Mouse (Mus musculus): ENCODE results near the gene Ddost. TPM values are rescaled to one million over a fixed set of nuclear protein-coding genes. Genes with fewer than 3 reads are reported as not detected.

Gene Ddost
- total and polyA plus RNA-seq, 2 experiments from 2014 or later = 184 to 212 TPM

GRCm38 (mm10) chr4:138356141-138356540 lies 51.6 kb downstream of the Ddost start:
- no peak overlapping the region for H3K9ac ChIP-seq
- no peak overlapping the region for H3K4me3 ChIP-seq (ENCODE audit: low read depth, low read length)
- no peaks in the 10 kb centered on the region for H3K4me1 ChIP-seq (ENCODE audit: insufficient read depth)
- DNase-seq = no peak
- TF ChIP-seq CTCF (IDR thresholded peaks at IDR 0.05; ENCODE audit: low read depth) = no peak
- ATAC-seq = no peak
- no peak overlapping the region for H3K27ac ChIP-seq (ENCODE audit: low read depth, low read length)
- 91% methylated on average over 8 of the region's 8 CpGs for WGBS
- no peaks in the 10 kb centered on the region for H3K36me3 ChIP-seq (ENCODE audit: insufficient read depth)
- 0 out of 2 replicates have a peak, but pooled peaks cover 6% of the 10 kb centered on the region for H3K9me3 ChIP-seq (ENCODE audit: low read length)
- H3K27me3 ChIP-seq (ENCODE audit: insufficient read depth, low read length) = no peaks in the 10 kb centered on the region
- no peak overlapping the region for H3K4me2 ChIP-seq (ENCODE audit: low read depth)

- 93% methylated on average over 12 of the region's 12 CpGs for WGBS
- ATAC-seq (no peak), DNase-seq (no peak)
- Histone ChIP-seq H3K9ac (no peak overlapping the region), H3K4me1 (ENCODE audit: insufficient read depth) (no peaks in the 10 kb centered on the region), H3K27me3 (ENCODE audit: insufficient read depth, low read length) (no peaks in the 10 kb centered on the region), H3K27ac (ENCODE audit: low read depth, low read length) (no peak overlapping the region), H3K4me2 (ENCODE audit: low read depth) (no peak overlapping the region), H3K4me3 (ENCODE audit: low read depth, low read length) (no peak overlapping the region), H3K36me3 (ENCODE audit: insufficient read depth) (no peaks in the 10 kb centered on the region), H3K9me3 (ENCODE audit: low read length) (0 out of 2 replicates have a peak, but pooled peaks cover 2% of the 10 kb centered on the region)
- no peak for TF ChIP-seq CTCF (IDR thresholded peaks at IDR 0.05; ENCODE audit: low read depth)
These were observed 52.0 kb downstream of the Ddost start for GRCm38 (mm10) chr4:138356551-138356950.

GRCm38 (mm10) chr4:138358176-138358575 lies 53.6 kb downstream of the Ddost start:
- TF ChIP-seq CTCF (IDR thresholded peaks at IDR 0.05; ENCODE audit: low read depth) = no peak
- 81% methylated on average over 3 of the region's 3 CpGs for WGBS
- Histone ChIP-seq H3K9ac (no peak overlapping the region), H3K4me1 (ENCODE audit: insufficient read depth) (no peaks in the 10 kb centered on the region), H3K4me3 (ENCODE audit: low read depth, low read length) (no peak overlapping the region), H3K9me3 (ENCODE audit: low read length) (no peaks in the 10 kb centered on the region), H3K36me3 (ENCODE audit: insufficient read depth) (no peaks in the 10 kb centered on the region), H3K27ac (ENCODE audit: low read depth, low read length) (no peak overlapping the region), H3K4me2 (ENCODE audit: low read depth) (no peak overlapping the region), H3K27me3 (ENCODE audit: insufficient read depth, low read length) (no peaks in the 10 kb centered on the region)
- no peak for DNase-seq
- ATAC-seq = no peak

- Histone ChIP-seq H3K4me1 (ENCODE audit: insufficient read depth) (no peaks in the 10 kb centered on the region), H3K27ac (ENCODE audit: low read depth, low read length) (peak overlapping the region; percentile 64; the same call in 1 of the 2 replicates), H3K4me3 (ENCODE audit: low read depth, low read length) (no peak overlapping the region), H3K4me2 (ENCODE audit: low read depth) (peak overlapping the region; percentile 15; the same call in 1 of the 2 replicates), H3K36me3 (ENCODE audit: insufficient read depth) (no peaks in the 10 kb centered on the region), H3K9ac (no peak overlapping the region), H3K9me3 (ENCODE audit: low read length) (no peaks in the 10 kb centered on the region), H3K27me3 (ENCODE audit: insufficient read depth, low read length) (no peaks in the 10 kb centered on the region)
- no peak for TF ChIP-seq CTCF (IDR thresholded peaks at IDR 0.05; ENCODE audit: low read depth)
- peak; percentile 41 for DNase-seq
- peak; percentile 50; the same call in 1 of the 2 replicates for ATAC-seq
- WGBS = 4% methylated on average over 11 of the region's 11 CpGs
These were observed 56.9 kb downstream of the Ddost start for GRCm38 (mm10) chr4:138361370-138361821.

Small RNA genes within 50 kb of the gene (microRNA-seq; reads per million reads assigned to microRNA genes)
- 0 reads per million in 2 experiments for gene Gm27646
- gene Mir7019 = 1.5 to 3.3 reads per million in 2 experiments

Other genes starting within 250 kb of the Ddost start
- gene Hp1bp3, start 88.4 kb upstream of the Ddost start, total RNA-seq (2014; rRNA removed) = 186 and 209 TPM in 2 replicates
- gene Hp1bp3, start 88.4 kb upstream of the Ddost start, polyA plus RNA-seq (2015; fragmentation: Nextera tagmentation; extraction: Ambion mirVana) = 209 and 217 TPM in 2 replicates
- 17.8 and 18.2 TPM in 2 replicates for gene Sh2d5, start 54.3 kb upstream of the Ddost start, total RNA-seq (2014; rRNA removed)
- gene Sh2d5, start 54.3 kb upstream of the Ddost start, polyA plus RNA-seq (2015; fragmentation: Nextera tagmentation; extraction: Ambion mirVana) = 10.8 and 13.8 TPM in 2 replicates
- 2.3 and 4.0 TPM in 2 replicates for gene Kif17, start 54.3 kb upstream of the Ddost start, total RNA-seq (2014; rRNA removed)
- 2.6 and 4.2 TPM in 2 replicates for gene Kif17, start 54.3 kb upstream of the Ddost start, polyA plus RNA-seq (2015; fragmentation: Nextera tagmentation; extraction: Ambion mirVana)
- gene Pink1, start 21.6 kb downstream of the Ddost start, total RNA-seq (2014; rRNA removed) = 224 and 230 TPM in 2 replicates
- 152 TPM in 2 replicates for gene Pink1, start 21.6 kb downstream of the Ddost start, polyA plus RNA-seq (2015; fragmentation: Nextera tagmentation; extraction: Ambion mirVana)
- gene Cda, start 63.3 kb downstream of the Ddost start, total RNA-seq (2014; rRNA removed) = 3.6 TPM in 2 replicates
- gene Cda, start 63.3 kb downstream of the Ddost start, polyA plus RNA-seq (2015; fragmentation: Nextera tagmentation; extraction: Ambion mirVana) = 3.2 and 4.9 TPM in 2 replicates
- 11.9 and 14.7 TPM in 2 replicates for gene Fam43b, start 91.8 kb downstream of the Ddost start, total RNA-seq (2014; rRNA removed)
- 18.9 and 22.6 TPM in 2 replicates for gene Fam43b, start 91.8 kb downstream of the Ddost start, polyA plus RNA-seq (2015; fragmentation: Nextera tagmentation; extraction: Ambion mirVana)
- 30.1 and 32.4 TPM in 2 replicates for gene Mul1, start 129.9 kb downstream of the Ddost start, total RNA-seq (2014; rRNA removed)
- gene Mul1, start 129.9 kb downstream of the Ddost start, polyA plus RNA-seq (2015; fragmentation: Nextera tagmentation; extraction: Ambion mirVana) = 13.5 and 19.4 TPM in 2 replicates
- 45.9 and 48.3 TPM in 2 replicates for gene Camk2n1, start 149.6 kb downstream of the Ddost start, total RNA-seq (2014; rRNA removed)
- 17.1 and 21.4 TPM in 2 replicates for gene Camk2n1, start 149.6 kb downstream of the Ddost start, polyA plus RNA-seq (2015; fragmentation: Nextera tagmentation; extraction: Ambion mirVana)

Data from forebrain, postnatal 0 days (tissue).